Mouse (Mus musculus): ENCODE measurements around the gene St6galnac3.
A peak's percentile ranks its signal among the peaks of the same experiment; 100 is the strongest.

Gene St6galnac3

GRCm38 (mm10) chr3:153160683-153161082, 564.3 kb downstream of the St6galnac3 start:
- ATAC-seq (ENCODE audit: low TSS enrichment), result peak; percentile 38

- no peak for ATAC-seq (ENCODE audit: low TSS enrichment)
Observed at GRCm38 (mm10) chr3:153148887-153149286, 576.1 kb downstream of the St6galnac3 start.
